9 mouse cellular contexts compared by ENCODE assay signal in genomic region chr11:116109441-116110081, GRCm38 (mm10). TPM values are rescaled to one million over a fixed set of nuclear protein-coding genes. Genes with fewer than 3 reads are reported as not detected.
DNase-seq lines count a peak whose midpoint lies in the region; ATAC-seq and TF ChIP-seq lines count a peak whose summit lies in the region.
"Had no signal": no experiment of that assay in that cellular context is flagged by ENCODE, and none has a peak within 500 bp of the region (broad histone marks: within the 10 kb centered on the region; RNA-seq: fewer than 3 reads in every experiment).

No protein-coding gene starts in this region.

- H3K4me2 ChIP-seq in limb, embryonic 12.5 days: peak overlapping the region; percentile 61
- peak overlapping the region; percentile 66 for H3K4me2 ChIP-seq in midbrain, postnatal 0 days (ENCODE audit: low read depth, low read length, poor library complexity, severe bottlenecking)

- no peak for TF ChIP-seq CTCF in midbrain, postnatal 0 days (IDR thresholded peaks at IDR 0.05)

- 2% methylated on average over 67 of the region's 70 CpGs for WGBS in limb, embryonic 12.5 days
- 2% methylated on average over 64 of the region's 70 CpGs for WGBS in midbrain, postnatal 0 days

- peaks cover 15% of the 10 kb centered on the region for H3K4me1 ChIP-seq in brown adipose tissue, adult 24 weeks (ENCODE audit: control insufficient read depth, insufficient read depth, insufficient read length, low read length)
- H3K4me1 ChIP-seq in limb, embryonic 12.5 days (replicated peaks): peaks cover 49% of the 10 kb centered on the region
- no peaks in the 10 kb centered on the region for H3K4me1 ChIP-seq in midbrain, postnatal 0 days (ENCODE audit: insufficient read depth, low read length)

- H3K4me3 ChIP-seq in brown adipose tissue, adult 24 weeks (ENCODE audit: insufficient read depth, low read depth, low read length): peak overlapping the region; percentile 82
- peak overlapping the region; percentile 44 for H3K4me3 ChIP-seq in limb, embryonic 12.5 days (replicated peaks)
- peak overlapping the region; percentile 41 for H3K4me3 ChIP-seq in midbrain, postnatal 0 days (ENCODE audit: low read depth, low read length)

- H3K36me3 ChIP-seq in limb, embryonic 12.5 days: no peaks in the 10 kb centered on the region
- H3K36me3 ChIP-seq in midbrain, postnatal 0 days (ENCODE audit: insufficient read depth, low read length): no peaks in the 10 kb centered on the region

- peak overlapping the region; percentile 52 for H3K9ac ChIP-seq in limb, embryonic 12.5 days (replicated peaks)
- H3K9ac ChIP-seq in midbrain, postnatal 0 days (replicated peaks; ENCODE audit: low read length, poor library complexity, severe bottlenecking): peak overlapping the region; percentile 42

- H3K9me3 ChIP-seq in limb, embryonic 12.5 days: no peaks in the 10 kb centered on the region
- H3K9me3 ChIP-seq in midbrain, postnatal 0 days (ENCODE audit: low read length): no peaks in the 10 kb centered on the region

- H3K27me3 ChIP-seq in limb, embryonic 12.5 days: peaks cover 78% of the 10 kb centered on the region
- H3K27me3 ChIP-seq in midbrain, postnatal 0 days (ENCODE audit: insufficient read depth, low read length): peaks cover 50% of the 10 kb centered on the region
- H3K27me3 ChIP-seq: CH12.LX had no signal

- H3K27ac ChIP-seq in brown adipose tissue, adult 24 weeks (replicated peaks; ENCODE audit: low read depth, low read length): peak overlapping the region; percentile 89
- H3K27ac ChIP-seq in limb, embryonic 12.5 days: no peak overlapping the region
- 0 out of 2 replicates have a peak overlapping the region, but pooled peaks have one; percentile 12 for H3K27ac ChIP-seq in midbrain, postnatal 0 days (ENCODE audit: low read depth, low read length)

- DNase-seq in cerebellum, postnatal 10 days: peak; percentile 44 to 49
- DNase-seq in heart, postnatal 4 days: peak; percentile 50
- no peak for DNase-seq in midbrain, postnatal 0 days (ENCODE audit: low spot score)
- DNase-seq in thymus, postnatal 14 days: no peak
- no peak for DNase-seq in left cerebral cortex, adult 8-10 months (ENCODE audit: low spot score in 2 of 2)

- ATAC-seq in cerebellum, adult (ENCODE audit: insufficient number of reproducible peaks, low FRiP score, low TSS enrichment): no peak
- ATAC-seq in limb, embryonic 12.5 days (ENCODE audit: insufficient number of reproducible peaks, insufficient read depth, low FRiP score, low TSS enrichment, low read depth): no peak
- no peak for ATAC-seq in midbrain, postnatal 0 days (ENCODE audit: low FRiP score)

RNA-seq across cellular contexts. Expression of gene Trim47, which starts 17.4 kb away (rescaled TPM):
- 4.6 and 8.3 TPM in 2 replicates for polyA plus RNA-seq in brown adipose tissue, adult 24 weeks (2012; ENCODE audit: insufficient read depth, insufficient read length, missing spikeins)
- total RNA-seq in heart, postnatal 4 days (2021): 10 to 100 TPM; 47.1 to 50.9 TPM
- 6.0 and 7.9 TPM in 2 replicates for polyA plus RNA-seq in limb, embryonic 12.5 days (2016; fragmentation: Nextera tagmentation; extraction: Ambion mirVana)
- 12.6 and 16.8 TPM in 2 replicates for total RNA-seq in midbrain, postnatal 0 days (2014; rRNA removed)
- polyA plus RNA-seq in midbrain, postnatal 0 days (2015; fragmentation: Nextera tagmentation; extraction: Ambion mirVana): 9.0 and 11.7 TPM in 2 replicates
- total RNA-seq in left cerebral cortex, adult 8-10 months (2022): 1 to 10 TPM; 5.6 to 8.1 (median 7.0) TPM

RNA-seq across cellular contexts. Expression of gene Trim65, which starts 21.4 kb away (rescaled TPM):
- polyA plus RNA-seq in brown adipose tissue, adult 24 weeks (2012; ENCODE audit: insufficient read depth, insufficient read length, missing spikeins): 5.9 and 8.3 TPM in 2 replicates
- total RNA-seq in heart, postnatal 4 days (2021): 1 to 10 TPM; 4.3 to 4.8 TPM
- 2.1 and 3.0 TPM in 2 replicates for polyA plus RNA-seq in limb, embryonic 12.5 days (2016; fragmentation: Nextera tagmentation; extraction: Ambion mirVana)
- total RNA-seq in midbrain, postnatal 0 days (2014; rRNA removed): 5.7 and 7.6 TPM in 2 replicates
- polyA plus RNA-seq in midbrain, postnatal 0 days (2015; fragmentation: Nextera tagmentation; extraction: Ambion mirVana): 2.3 TPM in 2 replicates
- 1 to 10 TPM; 6.3 to 7.7 (median 7.4) TPM for total RNA-seq in left cerebral cortex, adult 8-10 months (2022)

RNA-seq across cellular contexts. Expression of gene Wbp2, which starts 22.8 kb away (rescaled TPM):
- 73.7 and 124 TPM in 2 replicates for polyA plus RNA-seq in brown adipose tissue, adult 24 weeks (2012; ENCODE audit: insufficient read depth, insufficient read length, missing spikeins)
- 100 to 1,000 TPM; 107 TPM for total RNA-seq in heart, postnatal 4 days (2021)
- 33.2 and 36.6 TPM in 2 replicates for polyA plus RNA-seq in limb, embryonic 12.5 days (2016; fragmentation: Nextera tagmentation; extraction: Ambion mirVana)
- 119 and 150 TPM in 2 replicates for total RNA-seq in midbrain, postnatal 0 days (2014; rRNA removed)
- 254 and 267 TPM in 2 replicates for polyA plus RNA-seq in midbrain, postnatal 0 days (2015; fragmentation: Nextera tagmentation; extraction: Ambion mirVana)
- 100 to 1,000 TPM; 414 to 460 (median 438) TPM for total RNA-seq in left cerebral cortex, adult 8-10 months (2022)

RNA-seq across cellular contexts. Expression of gene Mrpl38, which starts 29.1 kb away (rescaled TPM):
- 99.5 and 121 TPM in 2 replicates for polyA plus RNA-seq in brown adipose tissue, adult 24 weeks (2012; ENCODE audit: insufficient read depth, insufficient read length, missing spikeins)
- 10 to 100 TPM; 52.5 to 55.3 TPM for total RNA-seq in heart, postnatal 4 days (2021)
- 86.9 and 90.8 TPM in 2 replicates for polyA plus RNA-seq in limb, embryonic 12.5 days (2016; fragmentation: Nextera tagmentation; extraction: Ambion mirVana)
- total RNA-seq in midbrain, postnatal 0 days (2014; rRNA removed): 74.3 and 100 TPM in 2 replicates
- 77.0 and 78.7 TPM in 2 replicates for polyA plus RNA-seq in midbrain, postnatal 0 days (2015; fragmentation: Nextera tagmentation; extraction: Ambion mirVana)
- total RNA-seq in left cerebral cortex, adult 8-10 months (2022): 10 to 100 TPM; 43.3 to 64.9 (median 56.2) TPM

RNA-seq across cellular contexts. Expression of gene Unc13d, which starts 31.8 kb away (rescaled TPM):
- polyA plus RNA-seq in brown adipose tissue, adult 24 weeks (2012; ENCODE audit: insufficient read depth, insufficient read length, missing spikeins): not detected in 2 replicates
- under 1 TPM; 0.88 to 0.95 TPM for total RNA-seq in heart, postnatal 4 days (2021)
- 1.4 and 1.7 TPM in 2 replicates for polyA plus RNA-seq in limb, embryonic 12.5 days (2016; fragmentation: Nextera tagmentation; extraction: Ambion mirVana)
- total RNA-seq in midbrain, postnatal 0 days (2014; rRNA removed): 0.22 and 0.71 TPM in 2 replicates
- polyA plus RNA-seq in midbrain, postnatal 0 days (2015; fragmentation: Nextera tagmentation; extraction: Ambion mirVana): 0.67 and 0.77 TPM in 2 replicates
- 1 to 10 TPM; 1.2 to 4.1 (median 1.7) TPM for total RNA-seq in left cerebral cortex, adult 8-10 months (2022)

Comparison
In these comparisons a context has a peak if more than half of its experiments do, and no peak if none do; other contexts are left out.
1. DNase-seq: peak in cerebellum, postnatal 10 days (2 of 2) and heart, postnatal 4 days (single experiment); none in midbrain, postnatal 0 days (single experiment), thymus, postnatal 14 days (single experiment) and left cerebral cortex, adult 8-10 months (0 of 2).
2. Peak in every context shown above with its lines, with median percentiles within 50 percentile points of each other: H3K4me3 ChIP-seq.